Mouse (Mus musculus): ENCODE data around the gene Svop.

The Svop gene

GRCm38 (mm10) chr5:113993031-113993486 is 98.3 kb downstream of the Svop start:
- DNase-seq = peak; percentile 46

- DNase-seq = peak; percentile 36
Observed at GRCm38 (mm10) chr5:113992339-113992831, 99.0 kb downstream of the Svop start.

GRCm38 (mm10) chr5:113991141-113991540 is 100.2 kb downstream of the Svop start:
- DNase-seq = peak; percentile 3

GRCm38 (mm10) chr5:113990593-113990992 is 100.8 kb downstream of the Svop start:
- DNase-seq = no peak

- no peak for DNase-seq
Observed at GRCm38 (mm10) chr5:113989437-113990024, 101.8 kb downstream of the Svop start.

- DNase-seq = peak; percentile 88
Observed at GRCm38 (mm10) chr5:113986182-113986961, 105.0 kb downstream of the Svop start.

GRCm38 (mm10) chr5:113985737-113986136 is 105.6 kb downstream of the Svop start:
- DNase-seq = no peak

- no peak for DNase-seq
Observed at GRCm38 (mm10) chr5:113984025-113984740, 107.2 kb downstream of the Svop start.

GRCm38 (mm10) chr5:113983541-113983940 is 107.8 kb downstream of the Svop start:
- DNase-seq = no peak

GRCm38 (mm10) chr5:113981843-113982242 is 109.5 kb downstream of the Svop start:
- DNase-seq = no peak

GRCm38 (mm10) chr5:113981171-113981570 is 110.2 kb downstream of the Svop start:
- DNase-seq = no peak

GRCm38 (mm10) chr5:113980511-113980910 is 110.9 kb downstream of the Svop start:
- no peak for DNase-seq

GRCm38 (mm10) chr5:113977309-113977708 is 114.1 kb downstream of the Svop start:
- no peak for DNase-seq
